Mouse (Mus musculus) hindbrain, embryonic 10.5 days (tissue): ENCODE results near the gene Uqcc3. TPM values are rescaled to one million over a fixed set of nuclear protein-coding genes. Genes with fewer than 3 reads are reported as not detected.

ENCODE experiments used
- DNase-seq: peaks from one replicate; pipeline ENCODE4 v3.0.0-alpha.2; 2017; ENCODE audit warnings: low spot score
- H3K27ac ChIP-seq: fragments of 300-500 bp; sonication (generic); 2 replicates; pipeline ENCODE4 v1.5.1; 2016; ENCODE audit warnings: mild to moderate bottlenecking, moderate library complexity
- H3K27me3 ChIP-seq: fragments of 300-500 bp; sonication (generic); 2 replicates; pipeline ENCODE4 v1.6.1; 2016; ENCODE audit warnings: mild to moderate bottlenecking; ENCODE audit not compliant: poor library complexity, insufficient read depth, severe bottlenecking
- H3K36me3 ChIP-seq: fragments of 300-500 bp; sonication (generic); 2 replicates; pipeline ENCODE4 v1.6.1; 2016; ENCODE audit warnings: mild to moderate bottlenecking, moderate library complexity
- H3K4me1 ChIP-seq: fragments of 300-500 bp; sonication (generic); replicated peaks from 2 replicates; pipeline ENCODE4 v1.6.1; 2016; ENCODE audit warnings: mild to moderate bottlenecking
- H3K4me3 ChIP-seq: fragments of 300-500 bp; sonication (generic); 2 replicates; pipeline ENCODE4 v1.5.1; 2016; ENCODE audit warnings: mild to moderate bottlenecking, moderate library complexity
- H3K9me3 ChIP-seq: fragments of 300-500 bp; sonication (generic); 2 replicates; pipeline ENCODE4 v1.6.1; 2016; ENCODE audit warnings: mild to moderate bottlenecking, moderate library complexity
- WGBS: fragments of 180-500 bp; shearing (Covaris S2); methylation state at CpG from one replicate; pipeline ENCODE4 v1.1.7; 2016; 5-methylcytosine and 5-hydroxymethylcytosine counted together
- polyA plus RNA-seq: library from polyadenylated mRNA; unstranded; fragments of >200 nt; fragmentation: Nextera tagmentation; extraction: Ambion mirVana; gene quantifications from 2 replicates; pipeline ENCODE4 v1.2.1, GENCODE M21; 2016

Uqcc3 gene
- polyA plus RNA-seq, 1 experiment from 2014 or later, result 62.5 TPM

DNA sequence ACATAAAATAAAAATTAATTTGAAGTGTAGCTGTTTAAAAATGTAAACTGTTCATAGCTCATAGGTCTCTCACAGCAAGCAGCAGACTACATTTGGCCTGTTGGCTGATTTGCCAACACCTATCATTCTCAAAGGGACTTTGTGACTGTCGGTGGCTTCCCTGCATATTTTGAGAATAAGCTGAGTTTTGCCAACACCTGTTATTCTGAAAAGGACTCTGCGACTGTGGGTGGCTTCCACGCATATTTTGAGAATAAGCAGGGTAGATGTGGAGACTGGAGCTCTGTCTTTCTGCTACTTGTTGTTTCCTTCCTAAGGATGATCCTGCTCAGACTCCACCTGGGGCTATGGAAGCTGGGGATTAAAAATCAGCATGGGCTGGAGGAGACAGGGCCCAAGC lies 27.6 kb downstream of the Uqcc3 start:
- DNase-seq, result no peak
- Histone ChIP-seq H3K9me3 (no peaks in the 10 kb centered on the region), H3K4me1 (peaks cover 9% of the 10 kb centered on the region; the same call in 1 of the 2 replicates), H3K36me3 (peaks cover 13% of the 10 kb centered on the region), H3K27ac (no peak overlapping the region), H3K4me3 (no peak overlapping the region), H3K27me3 (no peaks in the 10 kb centered on the region)
- 82% methylated on average over 3 of the region's 3 CpGs for WGBS

DNA sequence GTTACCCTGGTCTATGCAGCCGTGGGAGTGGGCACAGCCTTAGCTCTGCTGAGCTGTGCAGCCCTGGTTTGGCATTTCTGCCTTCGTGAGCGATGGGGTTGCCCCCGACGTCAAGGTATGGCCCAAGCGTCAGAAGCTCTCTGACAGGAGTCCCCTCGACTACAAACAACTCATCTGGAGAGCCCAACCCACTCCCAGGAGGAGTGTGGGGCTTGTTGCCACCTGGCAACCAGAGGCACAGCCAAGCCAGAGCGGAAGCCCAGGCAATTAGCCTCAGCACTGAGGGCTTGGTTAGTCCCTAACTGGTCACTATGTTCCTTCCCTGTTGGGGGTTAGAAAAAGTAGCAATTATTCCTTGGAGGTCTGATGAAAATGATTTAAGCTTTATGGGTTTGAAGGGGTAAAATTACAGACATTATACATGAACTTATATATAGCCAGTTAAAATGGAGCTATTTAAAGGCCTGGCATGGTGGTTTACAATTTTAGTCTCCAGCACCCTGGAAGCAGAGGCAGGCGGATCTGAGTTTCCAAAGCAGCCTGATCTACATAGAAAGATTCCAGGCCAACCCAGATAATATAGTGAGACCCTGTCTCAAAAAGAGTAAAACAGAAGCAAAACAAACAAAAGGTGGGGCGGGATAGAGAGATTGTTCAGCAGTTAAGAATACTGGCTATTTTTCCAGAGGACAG lies 28.3 kb downstream of the Uqcc3 start:
- Histone ChIP-seq H3K9me3 (no peaks in the 10 kb centered on the region), H3K27ac (no peak overlapping the region), H3K27me3 (no peaks in the 10 kb centered on the region), H3K4me3 (no peak overlapping the region), H3K4me1 (peaks cover 9% of the 10 kb centered on the region; the same call in 1 of the 2 replicates), H3K36me3 (peaks cover 20% of the 10 kb centered on the region)
- no peak for DNase-seq
- WGBS, result 66% methylated on average over 10 of the region's 10 CpGs

DNA sequence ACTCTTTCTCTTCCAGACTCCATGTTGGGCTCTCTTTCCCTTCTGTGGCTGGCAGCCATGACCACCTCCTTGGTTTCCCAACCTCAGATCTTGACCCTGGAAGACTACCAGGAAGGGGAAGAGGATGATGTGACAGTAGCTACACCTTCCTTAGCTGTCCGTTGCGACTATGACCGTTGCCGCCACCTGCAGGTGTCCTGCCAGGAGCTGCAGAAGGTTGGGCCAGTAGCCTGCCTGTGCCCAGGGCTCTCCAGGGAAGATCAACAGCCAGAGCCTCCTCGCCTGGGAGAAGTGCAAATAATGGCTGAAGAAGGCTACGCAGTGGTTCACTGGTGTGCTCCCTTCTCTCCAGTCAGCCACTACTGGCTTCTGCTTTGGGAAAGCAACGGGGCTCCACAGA lies 29.1 kb downstream of the Uqcc3 start:
- DNase-seq, result no peak
- Histone ChIP-seq H3K27me3 (no peaks in the 10 kb centered on the region), H3K27ac (no peak overlapping the region), H3K36me3 (peaks cover 27% of the 10 kb centered on the region), H3K4me3 (no peak overlapping the region), H3K9me3 (no peaks in the 10 kb centered on the region), H3K4me1 (peaks cover 9% of the 10 kb centered on the region; the same call in 1 of the 2 replicates)
- 52% methylated on average over 7 of the region's 7 CpGs for WGBS

DNA sequence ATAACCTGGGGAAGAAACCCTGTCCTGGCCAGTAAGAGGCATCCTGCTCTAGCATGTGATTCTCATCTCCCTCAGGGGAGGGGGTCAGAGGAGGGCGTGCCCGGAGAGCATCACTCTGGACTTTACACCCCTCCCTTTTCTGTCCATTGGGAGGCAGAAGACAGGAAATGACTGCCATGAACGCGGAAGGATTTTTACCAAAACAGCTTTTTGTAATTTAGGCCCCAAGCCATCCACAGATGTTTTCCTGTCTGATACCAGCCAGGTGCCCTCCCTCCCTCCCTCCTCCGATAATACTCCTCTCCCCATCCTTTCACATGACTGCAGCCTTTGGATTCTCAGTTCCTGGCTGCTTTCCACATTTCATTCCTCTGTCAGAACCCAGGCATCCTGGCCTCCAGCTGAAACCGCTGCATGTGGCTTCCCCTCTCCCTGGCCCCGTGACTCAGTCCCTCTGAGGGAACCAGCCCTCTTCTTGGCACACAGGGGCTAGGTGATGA lies 30.3 kb downstream of the Uqcc3 start, which contains the start of gene Lrrn4cl:
Gene Lrrn4cl, plus strand, starts transcription at position 367 of the 500 bp plus-strand sequence.
- peaks cover 39% of the 10 kb centered on the region for H3K36me3 ChIP-seq
- no peak within 1 kb of the TSS for H3K27ac ChIP-seq
- no peak for DNase-seq
- peaks cover 9% of the 10 kb centered on the region; the same call in 1 of the 2 replicates for H3K4me1 ChIP-seq
- WGBS, result 33% methylated on average over 7 of the region's 7 CpGs
- H3K27me3 ChIP-seq, result no peaks in the 10 kb centered on the region
- no peaks in the 10 kb centered on the region for H3K9me3 ChIP-seq
- no peak within 1 kb of the TSS for H3K4me3 ChIP-seq

DNA sequence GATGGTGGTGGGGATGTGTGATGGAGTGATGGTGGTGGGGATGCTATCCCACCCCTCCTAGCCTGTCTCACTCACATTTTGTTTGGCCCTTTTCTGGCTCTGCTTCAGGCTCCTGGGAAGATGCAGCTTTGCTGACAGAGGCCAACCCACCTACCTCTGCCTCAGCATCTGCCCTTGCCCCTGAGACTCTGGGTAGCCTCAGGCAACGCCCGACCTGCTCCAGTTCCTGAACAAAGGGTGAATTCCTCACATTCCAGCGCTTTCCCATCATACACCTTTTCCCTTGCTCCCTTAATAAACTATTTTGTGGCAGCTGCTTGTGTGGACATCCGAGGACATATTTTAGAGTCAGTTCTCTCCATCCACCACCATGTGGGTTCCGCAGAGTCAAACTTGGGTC lies 32.4 kb downstream of the Uqcc3 start:
- peaks cover 42% of the 10 kb centered on the region for H3K36me3 ChIP-seq
- 81% methylated on average over 5 of the region's 5 CpGs for WGBS
- H3K27ac ChIP-seq, result no peak overlapping the region
- H3K27me3 ChIP-seq, result no peaks in the 10 kb centered on the region
- no peak for DNase-seq
- H3K4me1 ChIP-seq, result peaks cover 9% of the 10 kb centered on the region; the same call in 1 of the 2 replicates
- no peak overlapping the region for H3K4me3 ChIP-seq
- no peaks in the 10 kb centered on the region for H3K9me3 ChIP-seq

DNA sequence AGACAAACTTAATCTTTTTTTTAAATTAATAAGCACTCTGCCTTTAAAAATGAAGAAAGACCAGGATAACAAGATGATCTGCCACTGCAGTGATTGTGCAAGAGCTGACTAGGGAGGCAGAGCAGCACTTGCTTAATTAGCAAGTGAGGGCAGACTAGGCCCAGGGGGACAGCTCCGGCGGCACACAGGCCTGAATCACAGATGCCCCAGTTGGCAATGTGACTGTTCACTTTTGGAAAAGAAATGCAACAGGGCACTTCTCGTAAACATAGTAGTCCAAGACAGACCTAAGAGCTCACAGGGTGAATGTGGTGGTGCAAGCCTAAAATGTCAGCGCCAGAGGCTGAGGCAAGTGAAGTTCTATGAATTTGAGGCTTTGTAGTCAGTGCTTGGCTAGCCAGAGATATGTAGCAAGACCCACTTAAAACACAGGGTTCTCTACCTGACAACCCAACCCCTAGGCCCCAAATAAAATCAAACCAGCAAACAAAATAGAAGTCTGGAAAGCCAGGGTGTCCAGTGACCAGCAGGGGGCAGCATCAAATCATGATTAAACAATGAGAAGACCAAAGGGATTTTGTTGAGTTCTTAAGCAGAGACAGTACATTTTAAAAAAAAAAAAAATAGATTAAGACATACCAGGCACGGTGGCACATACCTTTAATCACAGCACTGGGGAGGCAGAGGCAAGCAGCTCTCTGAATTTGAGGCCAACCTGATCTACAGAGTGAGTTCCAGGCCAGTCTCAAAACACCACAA lies 36.2 kb downstream of the Uqcc3 start:
- Histone ChIP-seq H3K27me3 (no peaks in the 10 kb centered on the region), H3K4me3 (no peak overlapping the region), H3K36me3 (peaks cover 61% of the 10 kb centered on the region), H3K9me3 (no peaks in the 10 kb centered on the region), H3K4me1 (peaks cover 18% of the 10 kb centered on the region), H3K27ac (no peak overlapping the region)
- 71% methylated on average over 5 of the region's 5 CpGs for WGBS
- DNase-seq, result peak; percentile 70

DNA sequence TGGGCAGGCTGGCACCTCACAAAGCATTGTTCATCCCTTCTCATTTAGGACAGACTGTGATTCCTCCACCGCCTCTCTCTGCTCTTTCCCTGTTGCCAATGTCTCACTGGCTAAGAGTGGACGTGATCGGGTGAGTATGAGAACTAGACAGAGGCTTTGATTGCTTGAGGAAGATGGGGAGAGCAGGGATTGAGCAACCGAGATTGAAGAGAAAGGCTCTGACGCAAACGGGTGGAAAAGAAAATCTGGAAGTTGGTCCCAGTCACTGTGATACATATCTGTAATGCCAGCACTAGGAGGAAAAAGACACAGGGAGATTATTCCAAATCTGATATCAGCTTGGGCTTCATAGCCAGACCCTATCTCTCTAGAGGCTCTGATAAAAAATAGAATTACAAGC lies 37.8 kb downstream of the Uqcc3 start:
- no peaks in the 10 kb centered on the region for H3K27me3 ChIP-seq
- H3K9me3 ChIP-seq, result no peaks in the 10 kb centered on the region
- no peak overlapping the region for H3K4me3 ChIP-seq
- no peak overlapping the region for H3K27ac ChIP-seq
- DNase-seq, result no peak
- peaks cover 47% of the 10 kb centered on the region for H3K36me3 ChIP-seq
- H3K4me1 ChIP-seq, result peaks cover 33% of the 10 kb centered on the region
- WGBS, result 92% methylated on average over 6 of the region's 6 CpGs

DNA sequence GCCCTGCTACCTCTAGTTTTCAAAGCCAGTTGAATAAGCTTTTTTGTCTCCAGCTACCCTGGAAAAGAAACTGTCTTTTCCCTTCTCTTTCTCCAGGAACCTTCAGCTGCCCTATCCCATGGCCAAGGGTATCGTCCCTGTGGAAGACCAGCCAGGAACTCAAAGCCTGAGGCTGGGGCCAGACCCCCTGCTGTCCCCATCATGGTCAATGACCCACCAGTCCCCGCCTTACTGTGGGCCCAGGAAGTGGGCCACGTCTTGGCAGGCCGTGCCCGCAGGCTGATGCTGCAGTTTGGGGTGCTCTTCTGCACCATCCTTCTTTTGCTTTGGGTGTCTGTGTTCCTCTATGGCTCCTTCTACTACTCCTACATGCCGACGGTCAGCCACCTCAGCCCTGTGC lies 39.7 kb downstream of the Uqcc3 start:
- DNase-seq, result no peak
- peaks cover 44% of the 10 kb centered on the region for H3K4me1 ChIP-seq
- peak overlapping the region; percentile 98 for H3K27ac ChIP-seq

DNA sequence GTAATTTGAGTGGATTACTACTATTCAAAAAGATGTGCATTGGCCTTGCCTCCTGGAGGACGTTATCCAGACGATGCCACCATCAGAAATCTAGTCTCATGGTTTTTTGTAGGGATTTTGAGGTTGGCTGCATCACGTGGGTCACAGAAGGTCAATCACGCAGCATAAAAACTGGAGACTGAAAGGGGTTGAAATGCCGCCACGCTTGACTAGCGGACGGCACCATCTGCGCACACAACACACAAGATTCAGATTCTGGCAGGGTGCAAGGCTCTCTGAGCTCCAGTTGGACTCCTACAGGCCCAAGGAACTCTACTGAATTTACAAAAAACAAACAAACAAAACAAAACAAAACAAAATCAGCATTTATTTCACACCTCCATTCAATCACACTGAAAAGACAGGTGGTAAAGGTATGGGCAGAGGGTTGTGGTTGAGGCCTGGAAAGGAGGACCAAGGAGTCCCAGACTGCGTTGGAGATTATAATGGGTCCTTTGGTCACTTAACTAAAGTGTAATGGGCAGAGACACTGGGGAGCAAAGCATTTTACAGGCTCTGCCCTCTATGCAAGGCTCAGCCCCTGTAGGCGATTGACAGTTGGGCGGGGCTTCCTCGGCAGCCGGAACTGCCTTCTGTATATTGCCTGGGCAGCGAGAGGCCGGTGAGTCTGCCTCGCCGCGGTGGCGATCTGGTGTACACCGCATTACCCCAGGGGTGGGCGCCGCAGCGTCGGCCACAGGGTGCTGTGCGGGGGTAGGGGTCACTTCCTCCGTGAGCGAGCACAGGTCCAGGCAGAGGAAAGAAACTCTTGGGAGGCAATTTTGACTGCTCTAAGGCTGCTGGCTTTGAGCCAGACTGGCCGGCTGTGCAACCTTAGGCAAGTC lies 40.6 kb downstream of the Uqcc3 start:
- WGBS, result 18% methylated on average over 29 of the region's 29 CpGs
- Histone ChIP-seq H3K4me1 (peaks cover 44% of the 10 kb centered on the region), H3K27me3 (no peaks in the 10 kb centered on the region), H3K27ac (peak overlapping the region; percentile 98), H3K9me3 (no peaks in the 10 kb centered on the region), H3K4me3 (peak overlapping the region; percentile 63), H3K36me3 (peaks cover 38% of the 10 kb centered on the region)
- peak; percentile 74 for DNase-seq

More for the DNA sequence above, 39.7 kb downstream of the Uqcc3 start:
- no peaks in the 10 kb centered on the region for H3K9me3 ChIP-seq
- no peaks in the 10 kb centered on the region for H3K27me3 ChIP-seq
- H3K36me3 ChIP-seq, result peaks cover 35% of the 10 kb centered on the region
- H3K4me3 ChIP-seq, result peak overlapping the region; percentile 63
- WGBS, result 88% methylated on average over 7 of the region's 7 CpGs

DNA sequence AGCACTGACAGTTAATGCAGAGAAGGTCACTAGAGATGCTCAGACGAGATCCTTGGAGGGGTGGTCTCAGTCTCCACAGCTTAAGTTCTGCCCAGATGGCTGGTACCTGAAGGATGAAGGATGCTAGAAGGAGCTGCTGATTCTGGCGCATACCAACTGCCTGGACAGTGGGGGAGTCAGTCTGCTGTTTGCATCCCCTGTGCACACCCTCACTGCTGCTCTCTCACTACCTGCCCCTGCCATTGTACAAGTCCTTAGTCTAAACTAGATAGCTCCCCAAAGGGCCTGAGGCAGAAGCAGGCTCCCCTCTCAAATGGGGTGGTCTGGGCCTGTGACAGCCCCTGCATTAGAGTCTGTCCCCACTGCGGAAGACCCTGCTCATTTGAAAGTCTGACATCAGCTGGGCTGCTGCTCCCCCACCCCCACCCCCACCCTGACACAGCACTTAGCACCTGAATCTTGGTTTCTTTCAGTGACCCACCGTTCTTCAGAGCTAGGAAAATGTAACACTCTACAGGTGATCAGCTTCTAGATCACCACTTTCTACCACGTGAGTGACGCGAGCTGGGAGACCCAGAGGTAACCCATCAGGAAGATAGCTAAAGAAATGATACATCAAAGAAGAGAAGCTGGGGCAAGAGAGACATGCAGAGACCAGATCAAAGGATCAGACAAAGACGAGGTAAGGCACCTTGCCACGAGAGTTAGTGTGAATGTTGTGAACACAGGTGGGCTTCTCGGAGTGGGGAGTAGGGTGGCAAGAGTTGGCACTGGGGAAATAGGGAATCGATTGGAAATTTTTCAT lies 41.4 kb downstream of the Uqcc3 start, which contains the start of gene Gng3:
Gene Gng3, minus strand, starts transcription at position 92 of the 805 bp plus-strand sequence.
- 41% methylated on average over 11 of the region's 11 CpGs for whole genome bisulfite sequencing
- Histone ChIP-seq H3K36me3 (peaks cover 47% of the 10 kb centered on the region), H3K27ac (peak within 1 kb of the TSS; percentile 98), H3K4me1 (peaks cover 44% of the 10 kb centered on the region), H3K4me3 (peak within 1 kb of the TSS; percentile 63), H3K9me3 (no peaks in the 10 kb centered on the region), H3K27me3 (no peaks in the 10 kb centered on the region)
- DNase-seq, result peak; percentile 69

DNA sequence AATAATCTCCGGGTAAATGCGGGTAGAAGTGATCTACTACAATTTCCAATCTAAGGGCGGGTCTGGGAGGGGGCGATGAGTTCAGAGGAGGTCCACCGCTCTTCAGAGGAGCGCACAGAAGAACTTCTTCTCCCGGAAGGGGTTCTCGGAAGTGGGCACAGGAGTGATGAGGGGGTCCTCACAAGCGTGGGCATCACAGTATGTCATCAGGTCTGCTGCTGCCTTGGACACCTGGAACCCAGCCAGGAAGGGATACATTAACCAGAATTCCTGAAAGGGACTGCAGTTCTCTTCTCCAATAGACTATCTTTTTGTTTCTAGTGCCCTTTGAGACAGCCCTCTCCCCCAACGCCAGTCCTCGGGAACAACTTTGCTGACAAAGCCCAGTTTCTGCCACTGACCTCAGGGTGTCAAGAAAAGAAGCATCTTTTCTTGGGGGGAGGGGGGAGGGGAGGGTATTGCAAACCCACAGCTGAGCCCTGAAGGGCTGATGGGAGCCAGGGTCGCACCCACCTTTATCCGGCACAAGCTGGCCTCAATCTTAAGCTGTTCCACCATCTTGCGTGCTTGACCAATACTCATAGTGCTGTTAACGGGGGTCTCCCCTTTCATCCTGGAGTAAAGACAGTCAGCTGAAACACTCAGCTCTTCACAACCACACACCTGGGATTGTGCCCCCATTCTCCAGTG lies 42.5 kb downstream of the Uqcc3 start:
- DNase-seq, result peak; percentile 53
- Histone ChIP-seq H3K27me3 (no peaks in the 10 kb centered on the region), H3K4me3 (peak overlapping the region; percentile 63), H3K36me3 (peaks cover 55% of the 10 kb centered on the region), H3K9me3 (no peaks in the 10 kb centered on the region), H3K4me1 (peaks cover 44% of the 10 kb centered on the region), H3K27ac (peak overlapping the region; percentile 98)
- 26% methylated on average over 15 of the region's 15 CpGs for WGBS
